Comparison of ENCODE assay signal across 8 mouse cellular contexts in the genomic region with DNA sequence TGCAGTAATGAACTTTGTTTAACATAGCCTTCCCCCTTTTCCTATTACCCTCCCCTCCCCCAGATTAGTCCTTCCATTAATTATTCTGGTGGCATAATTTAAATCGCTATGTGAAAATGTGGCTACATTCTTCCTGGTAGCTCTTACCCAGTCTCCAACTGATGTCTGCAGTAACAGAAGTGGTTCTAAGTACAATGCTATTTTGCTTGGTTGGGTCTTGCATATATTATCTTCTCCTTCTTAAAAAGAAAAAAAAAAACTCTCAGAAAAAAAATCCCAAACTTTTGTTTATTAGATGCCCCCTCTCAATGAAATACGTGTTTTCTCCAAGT.
DNase-seq lines count a peak whose midpoint lies in the region; ATAC-seq and TF ChIP-seq lines count a peak whose summit lies in the region.

No protein-coding gene starts in this region.

- no peak for TF ChIP-seq CTCF in lung, postnatal 0 days (IDR thresholded peaks at IDR 0.05)

- H3K9me3 ChIP-seq in heart, embryonic 11.5 days (replicated peaks; ENCODE audit: control insufficient read depth, low read length) = no peaks in the 10 kb centered on the region
- no peaks in the 10 kb centered on the region for H3K9me3 ChIP-seq in lung, postnatal 0 days (ENCODE audit: low read length)
- H3K9me3 ChIP-seq in limb, embryonic 13.5 days = no peaks in the 10 kb centered on the region
- no peaks in the 10 kb centered on the region for H3K9me3 ChIP-seq in stomach, embryonic 16.5 days (replicated peaks; ENCODE audit: control insufficient read depth, low read length)

- H3K27ac ChIP-seq in heart, embryonic 11.5 days (ENCODE audit: low read depth, low read length) = peak overlapping the region; percentile 46; the same call in 1 of the 2 replicates
- H3K27ac ChIP-seq in lung, postnatal 0 days (ENCODE audit: low read length) = no peak overlapping the region
- H3K27ac ChIP-seq in limb, embryonic 13.5 days = no peak overlapping the region
- H3K27ac ChIP-seq in stomach, embryonic 16.5 days (ENCODE audit: low read length) = peak overlapping the region; percentile 44

- H3K9ac ChIP-seq in heart, embryonic 11.5 days (ENCODE audit: low read depth, low read length) = no peak overlapping the region
- no peak overlapping the region for H3K9ac ChIP-seq in lung, postnatal 0 days (replicated peaks; ENCODE audit: low read depth)
- H3K9ac ChIP-seq in limb, embryonic 13.5 days = no peak overlapping the region
- H3K9ac ChIP-seq in stomach, embryonic 16.5 days (ENCODE audit: low read length) = 0 out of 2 replicates have a peak overlapping the region, but pooled peaks have one; percentile 58

- H3K36me3 ChIP-seq in heart, embryonic 11.5 days (ENCODE audit: control insufficient read depth, insufficient read depth, low read length) = no peaks in the 10 kb centered on the region
- no peaks in the 10 kb centered on the region for H3K36me3 ChIP-seq in lung, postnatal 0 days (ENCODE audit: insufficient read depth, low read length)
- H3K36me3 ChIP-seq in limb, embryonic 13.5 days = no peaks in the 10 kb centered on the region
- no peaks in the 10 kb centered on the region for H3K36me3 ChIP-seq in stomach, embryonic 16.5 days (ENCODE audit: control insufficient read depth, insufficient read depth, low read length)

- no peak for ATAC-seq in heart, embryonic 11.5 days (replicated peaks; ENCODE audit: insufficient number of reproducible peaks, low FRiP score, low TSS enrichment)
- ATAC-seq in lung, postnatal 0 days = no peak
- 0 out of 2 replicates have a peak, but pooled peaks have one; percentile 18 for ATAC-seq in limb, embryonic 13.5 days (ENCODE audit: low FRiP score, low read depth)
- peak; percentile 29; the same call in 1 of the 2 replicates for ATAC-seq in stomach, embryonic 16.5 days (ENCODE audit: insufficient read depth, low FRiP score)

- DNase-seq in heart, adult 8-10 months (ENCODE audit: low spot score) = no peak
- no peak for DNase-seq in lung, postnatal 0 days (ENCODE audit: low spot score)
- DNase-seq in lung, postnatal 36 days = no peak
- no peak for DNase-seq in layer of hippocampus, postnatal 14 days (ENCODE audit: low spot score in 2 of 2)
- no peak for DNase-seq in cerebellum, adult 11-12 months

- H3K4me2 ChIP-seq in heart, embryonic 11.5 days = peak overlapping the region; percentile 47; the same call in 1 of the 2 replicates
- H3K4me2 ChIP-seq in lung, postnatal 0 days (replicated peaks; ENCODE audit: low read depth, low read length) = peak overlapping the region; percentile 39
- H3K4me2 ChIP-seq in limb, embryonic 13.5 days (replicated peaks) = peak overlapping the region; percentile 61
- peak overlapping the region; percentile 49 for H3K4me2 ChIP-seq in stomach, embryonic 16.5 days (ENCODE audit: low read depth, low read length)

- WGBS in heart, embryonic 11.5 days (ENCODE audit: insufficient replicate concordance) = 72% methylated on average over 2 of the region's 2 CpGs
- 70% methylated on average over 2 of the region's 2 CpGs for WGBS in lung, postnatal 0 days
- 78% methylated on average over 2 of the region's 2 CpGs for WGBS in limb, embryonic 13.5 days
- 67% methylated on average over 2 of the region's 2 CpGs for WGBS in stomach, embryonic 16.5 days

- TF ChIP-seq EP300 in lung, postnatal 0 days (IDR thresholded peaks at IDR 0.05) = no peak

- H3K4me1 ChIP-seq in heart, embryonic 11.5 days (ENCODE audit: control insufficient read depth, insufficient read depth, low read length) = no peaks in the 10 kb centered on the region
- H3K4me1 ChIP-seq in lung, postnatal 0 days (ENCODE audit: insufficient read depth, low read depth, low read length) = no peaks in the 10 kb centered on the region
- H3K4me1 ChIP-seq in limb, embryonic 13.5 days = peaks cover 38% of the 10 kb centered on the region
- H3K4me1 ChIP-seq in stomach, embryonic 16.5 days (ENCODE audit: control insufficient read depth, insufficient read depth, low read length) = peaks cover 10% of the 10 kb centered on the region

- H3K4me3 ChIP-seq in heart, embryonic 11.5 days (ENCODE audit: low read depth, low read length) = 0 out of 2 replicates have a peak overlapping the region, but pooled peaks have one; percentile 18
- 0 out of 2 replicates have a peak overlapping the region, but pooled peaks have one; percentile 12 for H3K4me3 ChIP-seq in lung, postnatal 0 days (ENCODE audit: low read depth, low read length)
- peak overlapping the region; percentile 30 for H3K4me3 ChIP-seq in limb, embryonic 13.5 days
- peak overlapping the region; percentile 33 for H3K4me3 ChIP-seq in stomach, embryonic 16.5 days (replicated peaks; ENCODE audit: low read length)

- H3K27me3 ChIP-seq in heart, embryonic 11.5 days (ENCODE audit: control insufficient read depth, insufficient read depth, low read length) = no peaks in the 10 kb centered on the region
- H3K27me3 ChIP-seq in lung, postnatal 0 days (replicated peaks; ENCODE audit: insufficient read depth, low read length) = no peaks in the 10 kb centered on the region
- H3K27me3 ChIP-seq in limb, embryonic 13.5 days = no peaks in the 10 kb centered on the region
- H3K27me3 ChIP-seq in stomach, embryonic 16.5 days (ENCODE audit: control insufficient read depth, insufficient read depth, low read length) = no peaks in the 10 kb centered on the region

Comparison
In these comparisons a context has a peak if more than half of its experiments do, and no peak if none do; other contexts are left out.
1. ATAC-seq: peak in limb, embryonic 13.5 days (single experiment) and stomach, embryonic 16.5 days (single experiment); none in heart, embryonic 11.5 days (single experiment) and lung, postnatal 0 days (single experiment).
2. H3K27ac ChIP-seq: peak in heart, embryonic 11.5 days (single experiment) and stomach, embryonic 16.5 days (single experiment); none in lung, postnatal 0 days (single experiment) and limb, embryonic 13.5 days (single experiment).
3. Peak in every context shown above with its lines, with median percentiles within 50 percentile points of each other: H3K4me2 ChIP-seq and H3K4me3 ChIP-seq.